Mouse (Mus musculus): ENCODE data around the gene Gm40193. TPM values are rescaled to one million over a fixed set of nuclear protein-coding genes. Genes with fewer than 3 reads are reported as not detected.
"Not testable (repeated sequence)": the region's sequence is repeated elsewhere in the genome, so short reads cannot be mapped to it uniquely, and the experiment has no call there.

The Gm40193 gene
- not detected for polyA plus RNA-seq (2017; shearing (Covaris generic))

GRCm38 (mm10) chr11:70532839-70533238 is at the start of gene Gm40193:
Gm40193 (minus strand) TSS chr11:70532939.
- ATAC-seq, result no peak

DNA sequence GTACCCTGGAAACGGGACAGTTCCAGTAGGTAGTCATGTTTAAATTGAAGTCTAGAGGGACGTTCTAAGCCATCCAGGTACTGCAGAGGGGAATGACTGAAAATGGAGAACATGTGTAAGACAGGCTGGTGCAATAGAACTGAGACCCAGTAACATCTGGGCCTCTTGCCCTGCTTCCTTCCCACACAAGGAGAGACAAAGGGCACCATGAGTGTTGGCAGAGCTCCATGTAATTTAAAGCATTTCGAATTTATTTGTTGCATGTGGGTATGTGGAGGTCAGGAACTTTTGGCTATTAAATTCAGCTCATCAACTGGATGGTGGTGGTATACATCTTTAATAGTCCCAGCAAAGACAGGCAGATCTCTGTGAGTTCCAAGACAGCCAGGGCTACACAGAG is 49.5 kb upstream of the Gm40193 start:
- no peak for ATAC-seq

DNA sequence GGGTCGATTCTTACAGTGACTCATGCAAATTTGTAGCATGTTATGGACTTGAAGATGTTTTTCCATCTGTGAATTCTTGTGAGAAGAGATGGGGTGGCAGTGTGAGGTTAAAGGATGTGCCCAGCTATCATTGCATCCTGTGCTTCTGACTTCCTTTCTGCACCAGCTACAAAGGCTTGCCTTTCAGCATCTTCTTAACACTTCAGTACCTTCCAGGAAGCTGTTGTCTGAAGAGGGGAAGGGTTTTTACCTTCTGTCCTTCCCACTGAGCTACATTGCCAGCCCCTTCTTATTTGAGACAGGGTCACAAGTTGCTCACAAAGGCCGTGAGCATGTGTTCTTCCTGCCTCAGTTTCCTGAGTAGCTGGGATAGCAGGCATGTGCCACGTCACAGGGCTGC is 48.2 kb upstream of the Gm40193 start:
- peak; percentile 88 for ATAC-seq

DNA sequence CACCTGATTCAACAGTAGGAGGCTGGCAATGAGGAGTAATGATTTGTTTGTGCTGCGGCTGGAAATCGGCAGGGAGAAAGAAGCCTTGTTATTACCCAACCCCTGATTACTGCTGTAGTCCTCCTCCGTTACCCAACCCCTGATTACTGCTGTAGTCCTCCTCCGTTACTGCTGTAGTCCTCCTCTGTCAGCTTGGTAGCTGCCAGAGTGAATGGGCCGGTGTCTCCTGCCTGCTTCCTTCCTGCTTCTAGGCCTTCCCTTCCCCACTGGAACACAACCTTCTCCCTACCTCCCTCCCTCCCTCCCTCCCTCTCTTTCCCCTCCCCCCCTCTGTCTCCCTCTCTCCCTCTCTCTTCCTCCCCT is 47.6 kb upstream of the Gm40193 start:
- ATAC-seq, result no peak

DNA sequence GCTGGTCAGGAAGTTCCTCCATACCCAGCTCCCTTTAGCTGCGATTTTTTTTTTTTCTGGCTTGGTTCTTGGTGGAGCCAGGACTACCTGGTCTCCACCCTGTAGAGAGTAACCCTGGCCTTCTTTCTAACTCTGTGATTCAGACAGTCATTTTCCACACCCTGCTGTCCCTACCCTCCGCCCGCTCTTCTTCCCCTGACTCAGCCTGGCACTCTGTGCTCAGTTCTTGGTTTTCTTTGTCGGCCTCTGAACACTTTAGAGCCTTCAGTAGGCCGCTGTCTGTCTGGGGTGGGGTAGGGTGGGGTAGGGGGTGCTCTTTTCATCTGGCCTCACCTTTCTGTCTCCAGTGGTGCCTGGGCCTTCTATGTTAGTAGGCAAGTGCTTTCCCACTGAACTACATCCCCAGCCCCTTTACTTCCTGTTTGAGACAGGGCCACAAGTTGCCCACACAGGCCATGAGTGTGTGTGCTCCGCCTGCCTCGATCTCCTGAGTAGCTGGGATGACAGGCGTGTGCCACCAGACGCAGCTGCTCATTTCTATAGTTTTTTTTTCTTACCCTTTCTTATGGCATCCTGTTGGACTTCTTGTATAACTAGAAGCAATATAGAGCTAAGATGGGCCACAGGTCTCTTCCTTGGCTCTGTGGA is 47.1 kb upstream of the Gm40193 start:
- peak; percentile 29 for ATAC-seq

DNA sequence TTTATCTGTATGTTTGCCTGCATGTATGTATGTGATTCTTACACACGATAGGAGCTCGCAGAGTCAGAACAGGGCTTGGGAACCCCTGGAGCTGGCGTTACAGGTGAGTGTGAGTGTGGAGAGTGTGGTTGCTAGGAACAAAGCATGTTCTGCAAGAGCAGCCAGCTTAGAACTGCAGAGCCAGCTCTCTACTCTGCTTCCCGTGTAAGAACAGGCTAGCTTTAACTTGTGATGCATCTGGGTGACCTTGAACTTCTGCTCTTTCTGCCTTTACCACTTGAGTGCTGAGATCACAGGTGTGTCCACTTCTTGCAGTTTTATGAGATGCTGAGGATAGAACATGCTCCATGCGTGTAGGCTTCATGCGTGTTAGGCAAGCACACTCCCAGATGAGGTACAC is 46.2 kb upstream of the Gm40193 start:
- no peak for ATAC-seq

DNA sequence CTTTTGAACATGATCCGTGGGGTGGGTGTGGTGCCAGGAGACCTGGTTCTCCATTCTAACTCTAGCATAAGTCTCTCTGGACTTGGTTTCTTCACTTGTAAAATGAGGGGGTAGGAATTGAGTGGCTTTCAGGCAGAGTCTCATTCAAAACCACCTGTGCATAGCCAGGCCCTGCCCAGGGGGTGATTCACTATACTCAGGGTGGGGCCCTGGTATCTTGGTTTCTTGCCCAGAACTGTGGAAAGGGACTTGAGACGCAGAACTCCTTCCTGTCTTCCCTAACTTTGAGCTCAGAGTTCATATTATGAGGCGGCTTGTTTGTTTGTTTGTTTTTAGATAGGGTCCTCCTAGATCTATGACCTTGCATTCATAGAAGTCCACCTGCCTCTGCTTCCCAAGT is 44.5 kb upstream of the Gm40193 start:
- ATAC-seq, result no peak

DNA sequence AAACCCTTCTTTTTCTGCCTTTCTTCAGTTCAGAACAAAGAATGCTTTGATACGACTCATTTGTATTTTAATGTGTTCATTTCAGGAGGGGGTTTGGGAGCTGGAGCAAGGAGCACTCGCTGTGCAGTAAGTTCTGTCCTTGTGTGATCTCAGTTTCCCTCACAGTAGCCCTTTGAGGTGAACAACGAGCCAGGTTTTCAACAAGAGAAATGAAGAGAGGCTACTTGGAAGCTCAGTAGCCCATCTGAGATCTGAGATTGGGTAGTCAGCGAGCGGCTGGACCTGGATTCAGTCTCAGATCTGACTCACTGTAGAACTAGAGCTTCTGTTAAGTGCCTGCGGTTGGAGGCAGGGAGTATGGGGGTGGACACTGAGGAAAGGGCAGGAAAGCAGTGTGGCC is 41.1 kb upstream of the Gm40193 start:
- ATAC-seq, result no peak

- ATAC-seq, result no peak
These were observed 39.7 kb upstream of the Gm40193 start for GRCm38 (mm10) chr11:70572348-70572902.

DNA sequence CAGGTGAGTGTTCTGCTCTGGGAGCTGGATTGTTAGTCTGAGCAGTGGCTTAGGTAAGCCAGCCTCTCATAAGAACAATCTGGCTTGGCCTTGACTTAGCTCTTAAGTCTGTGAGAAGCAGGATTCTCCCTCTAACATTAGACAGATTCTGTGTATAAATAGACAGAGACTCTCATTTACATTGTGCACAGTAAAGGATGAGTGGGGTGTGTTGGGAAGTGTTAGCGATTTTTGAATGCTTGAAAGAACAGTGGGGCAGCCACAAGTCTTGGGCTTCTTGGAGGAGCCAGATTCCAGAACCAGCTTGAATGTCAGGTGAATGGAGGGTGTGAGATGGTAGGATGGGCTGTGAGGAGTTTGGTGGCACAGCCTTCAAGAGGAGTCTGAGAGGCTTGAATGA is 38.9 kb upstream of the Gm40193 start:
- no peak for ATAC-seq

- not testable (repeated sequence) for ATAC-seq
These were observed 37.9 kb upstream of the Gm40193 start for GRCm38 (mm10) chr11:70570614-70571013.

DNA sequence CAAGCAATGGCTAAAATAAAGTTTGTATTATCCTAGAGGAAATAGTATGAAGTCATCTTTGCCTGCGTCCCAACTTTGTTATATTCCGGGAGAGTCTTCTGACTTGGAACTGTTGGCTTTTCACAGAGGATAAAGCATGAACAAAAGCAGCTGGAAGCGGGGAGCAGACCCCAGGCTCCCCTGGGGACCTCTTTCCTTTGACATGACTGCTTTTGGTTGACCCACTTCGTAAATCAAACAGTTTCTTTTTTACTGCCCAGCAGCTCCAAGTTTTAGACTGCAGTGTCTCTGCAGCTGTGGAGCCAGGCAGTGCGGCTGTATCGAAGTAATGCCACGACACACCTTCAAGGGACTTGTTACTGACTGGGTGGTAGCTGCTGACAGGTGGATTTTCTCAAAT is 33.8 kb upstream of the Gm40193 start:
- no peak for ATAC-seq

DNA sequence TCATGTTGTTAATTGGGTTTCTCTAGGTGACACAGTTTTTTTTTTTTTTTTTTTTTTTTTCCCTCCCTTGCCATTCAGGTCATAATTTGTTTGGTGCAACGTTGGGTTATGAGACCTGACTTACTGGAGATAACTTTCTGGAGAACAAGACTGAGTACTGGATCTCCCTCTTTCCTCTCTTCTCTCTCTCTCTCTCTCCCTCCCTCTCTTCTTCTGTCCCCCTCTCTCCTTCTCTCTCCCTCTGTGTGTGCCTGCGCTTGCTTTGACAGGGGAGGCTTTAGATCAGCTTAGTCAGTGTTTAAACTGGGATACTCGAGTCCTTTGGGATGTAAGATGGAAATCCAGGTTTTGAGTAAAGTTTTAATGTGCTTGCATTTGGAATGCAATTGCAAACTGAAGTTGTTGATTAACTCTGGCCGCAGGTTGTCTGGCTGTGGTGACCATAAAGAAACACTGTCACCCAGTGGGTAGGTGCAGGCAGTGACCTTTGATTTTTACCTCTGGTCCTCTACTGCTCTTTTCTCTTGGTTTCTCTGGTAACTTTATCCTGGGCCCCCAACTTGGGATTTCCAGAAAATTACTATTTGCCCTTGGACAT is 31.6 kb upstream of the Gm40193 start:
- ATAC-seq, result no peak

GRCm38 (mm10) chr11:70563470-70564275 is 30.9 kb upstream of the Gm40193 start:
- peak; percentile 30 for ATAC-seq

DNA sequence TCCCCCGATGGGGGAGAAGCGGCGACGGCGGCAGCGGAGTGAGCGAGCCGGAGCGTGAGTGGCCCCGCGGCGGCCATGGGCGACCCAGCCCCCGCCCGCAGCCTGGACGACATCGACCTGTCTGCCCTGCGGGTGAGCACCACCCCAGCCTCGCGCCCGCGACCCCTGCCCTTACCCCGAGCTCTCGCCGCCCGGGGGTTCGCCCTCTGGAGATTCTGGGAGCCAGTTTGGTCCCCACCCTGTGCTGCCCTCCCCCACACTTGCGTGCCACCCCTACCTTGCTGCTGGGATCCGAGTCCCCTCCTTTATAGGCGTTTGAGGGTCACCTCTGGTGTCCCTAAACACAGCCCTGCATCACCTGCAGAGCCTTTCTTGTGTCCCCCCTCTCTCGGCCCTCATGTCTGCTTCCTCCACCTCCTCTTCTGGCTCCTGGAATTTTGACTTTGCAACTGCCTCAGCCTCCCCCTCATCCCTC is 30.3 kb upstream of the Gm40193 start:
- no peak for ATAC-seq

DNA sequence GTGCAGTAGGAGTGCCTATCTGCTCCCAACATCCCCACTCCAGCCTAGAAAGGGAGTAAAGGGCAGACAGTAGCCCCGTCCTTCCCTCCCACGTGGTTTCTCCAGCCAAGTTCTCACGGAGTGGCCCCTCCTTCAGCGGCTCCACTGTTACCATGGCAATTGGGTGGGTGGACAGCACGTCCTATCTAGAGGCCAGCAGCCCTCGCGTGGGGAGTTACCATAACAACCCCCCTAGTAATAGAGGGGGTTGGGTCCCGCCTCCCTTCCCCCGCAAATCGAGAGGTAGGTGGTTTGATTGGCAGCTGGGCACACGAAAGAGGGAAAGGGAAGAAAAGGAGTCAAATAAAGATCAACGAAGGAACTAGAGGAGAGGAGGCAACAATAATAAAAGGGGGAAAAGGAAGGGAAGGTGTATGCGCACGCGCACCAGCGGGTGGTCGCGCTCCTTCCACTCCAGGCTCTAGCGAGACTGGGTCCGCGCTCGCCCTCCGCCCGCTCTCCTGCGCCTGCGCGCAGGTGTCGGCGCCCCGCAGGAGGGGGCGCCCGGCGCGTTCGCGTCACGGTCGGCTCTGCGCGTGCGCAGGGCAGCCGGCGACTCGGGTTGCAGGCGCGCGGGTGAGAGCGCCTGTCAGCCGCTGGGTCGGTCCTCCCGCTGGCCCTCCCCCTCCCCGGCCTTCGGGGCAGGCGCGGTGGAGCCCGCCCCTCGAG is 29.7 kb upstream of the Gm40193 start, which contains the start of gene Mink1:
TSS of gene Mink1 (plus strand) at position 595 of the 708 bp plus-strand sequence.
- peak; percentile 78 for ATAC-seq

GRCm38 (mm10) chr11:70561937-70562286 is 29.2 kb upstream of the Gm40193 start:
- no peak for ATAC-seq

DNA sequence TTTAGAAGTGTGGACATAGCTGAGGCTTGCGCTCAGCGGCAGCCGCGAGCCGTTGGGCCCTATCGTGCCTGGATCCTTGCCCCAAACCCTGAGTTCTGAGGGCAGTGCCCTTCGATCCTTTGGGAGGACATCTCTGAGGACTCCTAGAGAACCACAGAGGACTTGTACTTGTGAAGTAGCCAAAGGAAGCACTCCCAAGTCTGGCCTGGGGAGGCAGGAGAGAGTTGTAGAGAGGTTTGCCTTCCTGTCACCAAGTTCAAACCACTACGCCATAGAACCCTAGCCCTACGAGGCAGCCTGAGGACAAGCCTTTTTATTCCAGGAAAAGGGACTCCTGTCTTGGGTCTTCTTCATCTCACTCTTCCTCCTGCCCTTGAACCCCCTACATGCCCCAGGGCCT is 24.8 kb upstream of the Gm40193 start:
- no peak for ATAC-seq

DNA sequence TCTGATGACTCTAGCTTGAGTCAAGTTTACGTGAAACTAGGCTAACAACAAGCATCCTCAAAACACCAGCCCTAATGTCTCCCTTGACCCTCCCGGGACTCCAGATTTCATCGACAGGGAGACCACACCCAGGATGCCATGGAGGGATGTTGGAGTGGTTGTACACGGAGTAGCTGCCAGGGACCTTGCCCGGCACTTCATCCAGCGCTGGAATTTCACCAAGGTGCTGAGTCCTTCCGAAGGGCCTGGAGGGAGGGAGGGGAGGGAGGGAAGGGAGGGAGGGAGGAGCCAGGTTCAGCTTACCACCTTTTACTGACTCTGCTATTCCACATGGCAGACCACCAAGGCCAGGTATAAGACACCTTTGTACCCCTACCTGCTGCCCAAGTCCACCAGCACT is 21.2 kb upstream of the Gm40193 start:
- ATAC-seq, result no peak

- no peak for ATAC-seq
These were observed 18.8 kb upstream of the Gm40193 start for GRCm38 (mm10) chr11:70551526-70551925.

GRCm38 (mm10) chr11:70544496-70544895 is 11.8 kb upstream of the Gm40193 start:
- ATAC-seq, result no peak

DNA sequence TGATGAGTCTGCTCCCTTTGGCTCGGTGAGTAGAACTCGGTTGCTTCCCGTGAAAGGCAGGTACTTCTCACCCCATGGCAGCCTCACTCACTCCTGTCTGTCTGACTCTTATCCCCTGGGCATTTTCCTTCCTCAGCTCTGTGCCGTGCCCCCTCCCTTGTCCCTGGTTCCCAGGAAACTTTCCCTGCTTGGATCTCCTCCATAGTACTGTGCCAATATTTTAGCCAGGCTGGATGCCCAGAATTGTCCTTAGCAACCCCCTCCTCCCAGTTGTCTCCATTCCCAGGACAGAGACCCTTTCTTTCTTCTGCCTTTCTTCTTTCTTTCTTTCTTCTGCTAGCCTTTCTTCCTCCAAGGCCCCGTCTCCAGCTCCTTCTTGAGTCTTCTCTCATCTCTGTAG is 8.7 kb upstream of the Gm40193 start:
- ATAC-seq, result no peak

DNA sequence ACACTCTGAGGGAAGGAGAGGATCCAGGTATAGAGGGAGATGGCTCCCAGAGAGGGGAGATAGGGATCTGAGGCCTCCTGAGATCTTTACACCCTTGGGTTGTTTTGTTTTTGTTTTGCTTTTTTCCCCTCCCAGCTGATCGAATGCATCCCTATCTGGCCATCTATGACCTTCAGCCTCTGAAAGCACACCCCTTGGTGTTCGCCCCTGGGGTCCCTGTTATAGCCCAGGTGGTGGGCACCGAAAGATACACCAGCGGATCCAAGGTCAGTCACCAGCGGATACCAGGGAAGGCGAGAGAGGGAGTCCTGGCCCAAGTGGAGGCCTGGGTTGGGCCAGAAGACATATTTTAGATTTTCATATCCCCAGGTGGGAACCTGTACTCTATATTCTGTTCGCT is 8.2 kb upstream of the Gm40193 start:
- ATAC-seq, result no peak
